Mouse (Mus musculus): ENCODE measurements at regions not wholly inside any gene's neighbourhood (a gene's known extent, or its start where the extent isn't known, plus 50 kb on each side); places are given as distances from the start of the nearest gene placed in this dataset.
"Not testable (repeated sequence)": the region's sequence is repeated elsewhere in the genome, so short reads cannot be mapped to it uniquely, and the experiment has no call there.

GRCm38 (mm10) chr5:77986449-77987047, 578.7 kb upstream of the Igfbp7 start:
- H3K9me3 ChIP-seq (replicated peaks; ENCODE audit: insufficient read depth, low read length), result no peaks in the 10 kb centered on the region
- no peak for DNase-seq (ENCODE audit: low read depth, low spot score)
- H3K4me1 ChIP-seq (ENCODE audit: control insufficient read depth in 1 of 2, insufficient read depth in 2 of 2, low read length in 2 of 2), result no peaks in the 10 kb centered on the region
- no peak overlapping the region for H3K27ac ChIP-seq (ENCODE audit: control insufficient read depth, low read depth, low read length)
- no peak for TF ChIP-seq POLR2AphosphoS2 (IDR thresholded peaks at IDR 0.05; ENCODE audit: low read length)
- TF ChIP-seq RCOR1 (IDR thresholded peaks at IDR 0.05; ENCODE audit: low read depth, low read length), result no peak
- TF ChIP-seq BHLHE40 (IDR thresholded peaks at IDR 0.05; ENCODE audit: borderline replicate concordance, low read depth, low read length), result no peak
- TF ChIP-seq MYB (IDR thresholded peaks at IDR 0.05; ENCODE audit: low read depth, low read length), result no peak
- TF ChIP-seq EP300 (IDR thresholded peaks at IDR 0.05; ENCODE audit: low read depth in 1 of 2, low read length in 2 of 2), result no peak
- TF ChIP-seq TBP (IDR thresholded peaks at IDR 0.05; ENCODE audit: low read depth, low read length), result no peak
- no peak for TF ChIP-seq NELFE (IDR thresholded peaks at IDR 0.05; ENCODE audit: low read depth, low read length)
- no peak for TF ChIP-seq NRF1 (IDR thresholded peaks at IDR 0.05; ENCODE audit: insufficient read depth, low read depth, low read length, poor library complexity, severe bottlenecking)
- no peak for TF ChIP-seq MAX (IDR thresholded peaks at IDR 0.05; ENCODE audit: low read length)
- H3K79me2 ChIP-seq (ENCODE audit: control insufficient read depth, insufficient read depth, low read length, poor library complexity), result no peaks in the 10 kb centered on the region
- H3K36me3 ChIP-seq (ENCODE audit: control insufficient read depth in 1 of 2, insufficient read depth in 2 of 2, low read length in 2 of 2), result no peaks in the 10 kb centered on the region
- H3K27me3 ChIP-seq (ENCODE audit: control insufficient read depth in 1 of 2, insufficient read depth in 2 of 2, low read length in 2 of 2), result no peaks in the 10 kb centered on the region
- H3K9ac ChIP-seq (ENCODE audit: control insufficient read depth, low read depth, low read length, poor library complexity, severe bottlenecking), result no peak overlapping the region
- H3K4me3 ChIP-seq (ENCODE audit: control insufficient read depth in 1 of 2, insufficient read depth in 1 of 2, low read depth in 2 of 2, low read length in 2 of 2), result no peak overlapping the region

- Histone ChIP-seq H3K27me3 (ENCODE audit: control insufficient read depth in 1 of 2, insufficient read depth in 2 of 2, low read length in 2 of 2) (no peaks in the 10 kb centered on the region), H3K9ac (ENCODE audit: control insufficient read depth, low read depth, low read length, poor library complexity, severe bottlenecking) (no peak overlapping the region), H3K36me3 (ENCODE audit: control insufficient read depth in 1 of 2, insufficient read depth in 2 of 2, low read length in 2 of 2) (no peaks in the 10 kb centered on the region), H3K9me3 (replicated peaks; ENCODE audit: insufficient read depth, low read length) (no peaks in the 10 kb centered on the region), H3K4me1 (ENCODE audit: control insufficient read depth in 1 of 2, insufficient read depth in 2 of 2, low read length in 2 of 2) (no peaks in the 10 kb centered on the region), H3K4me3 (ENCODE audit: control insufficient read depth in 1 of 2, insufficient read depth in 1 of 2, low read depth in 2 of 2, low read length in 2 of 2) (no peak overlapping the region), H3K79me2 (ENCODE audit: control insufficient read depth, insufficient read depth, low read length, poor library complexity) (no peaks in the 10 kb centered on the region), H3K27ac (ENCODE audit: control insufficient read depth, low read depth, low read length) (no peak overlapping the region)
- TF ChIP-seq TCF12 (IDR thresholded peaks at IDR 0.05; ENCODE audit: low read depth, low read length) (no peak), CTCF (IDR thresholded peaks at IDR 0.05 in 2 of 3, conservative IDR thresholded peaks at IDR 0.05 in 1 of 3; ENCODE audit: control insufficient read depth in 1 of 3, insufficient read depth in 1 of 3, low read depth in 2 of 3, low read length in 3 of 3, poor library complexity in 1 of 3, severe bottlenecking in 1 of 3) (no peak), RCOR1 (IDR thresholded peaks at IDR 0.05; ENCODE audit: low read depth, low read length) (no peak), SMC3 (IDR thresholded peaks at IDR 0.05; ENCODE audit: low read depth, low read length) (no peak), POLR2AphosphoS5 (IDR thresholded peaks at IDR 0.05; ENCODE audit: borderline replicate concordance, low read depth, low read length) (no peak), BHLHE40 (IDR thresholded peaks at IDR 0.05; ENCODE audit: borderline replicate concordance, low read depth, low read length) (no peak), MAX (IDR thresholded peaks at IDR 0.05; ENCODE audit: low read length) (no peak), CHD2 (IDR thresholded peaks at IDR 0.05; ENCODE audit: low read length) (no peak)
- DNase-seq (ENCODE audit: low read depth, low spot score), result no peak
Measured at GRCm38 (mm10) chr5:77985269-77985668, 577.4 kb upstream of the Igfbp7 start.

GRCm38 (mm10) chr5:77940021-77940420, 532.2 kb upstream of the Igfbp7 start:
- DNase-seq (ENCODE audit: low read depth, low spot score); H3K79me2 ChIP-seq (ENCODE audit: control insufficient read depth, insufficient read depth, low read length, poor library complexity); H3K9ac ChIP-seq (ENCODE audit: control insufficient read depth, low read depth, low read length, poor library complexity, severe bottlenecking); H3K9me3 ChIP-seq (replicated peaks; ENCODE audit: insufficient read depth, low read length); H3K27me3 ChIP-seq (ENCODE audit: control insufficient read depth in 1 of 2, insufficient read depth in 2 of 2, low read length in 2 of 2); H3K4me3 ChIP-seq (ENCODE audit: control insufficient read depth in 1 of 2, insufficient read depth in 1 of 2, low read depth in 2 of 2, low read length in 2 of 2); H3K36me3 ChIP-seq (ENCODE audit: control insufficient read depth in 1 of 2, insufficient read depth in 2 of 2, low read length in 2 of 2); H3K4me1 ChIP-seq (ENCODE audit: control insufficient read depth in 1 of 2, insufficient read depth in 2 of 2, low read length in 2 of 2); H3K27ac ChIP-seq (ENCODE audit: control insufficient read depth, low read depth, low read length): not testable (repeated sequence)

Measured in MEL (cell line).